Mouse (Mus musculus): Measurements from ENCODE around the gene Enc1. TPM values are rescaled to one million over a fixed set of nuclear protein-coding genes. Genes with fewer than 3 reads are reported as not detected.

The Enc1 gene
- 4.5 and 5.7 TPM in 2 replicates for polyA plus RNA-seq (2016; fragmentation: Nextera tagmentation; extraction: Ambion mirVana)

GRCm38 (mm10) chr13:97240965-97241786, at the start of gene Enc1:
Gene Enc1, plus strand, starts transcription at chr13:97241105.
- H3K4me1 ChIP-seq (replicated peaks): peaks cover 52% of the 10 kb centered on the region
- WGBS: under 1% methylated on average over 85 of the region's 89 CpGs
- peak; percentile 90 for ATAC-seq (ENCODE audit: insufficient number of reproducible peaks, low FRiP score)

GRCm38 (mm10) chr13:97192649-97193048, 48.3 kb upstream of the Enc1 start:
- no peak overlapping the region for H3K4me3 ChIP-seq
- 85% methylated on average over 11 of the region's 11 CpGs for WGBS
- no peaks in the 10 kb centered on the region for H3K4me1 ChIP-seq (replicated peaks)
- no peaks in the 10 kb centered on the region for H3K9me3 ChIP-seq (replicated peaks)
- H3K4me2 ChIP-seq: no peak overlapping the region
- no peaks in the 10 kb centered on the region for H3K27me3 ChIP-seq (replicated peaks)
- H3K9ac ChIP-seq: no peak overlapping the region
- H3K36me3 ChIP-seq: peaks cover 3% of the 10 kb centered on the region; the same call in 1 of the 2 replicates
- ATAC-seq (ENCODE audit: insufficient number of reproducible peaks, low FRiP score): no peak
- no peak overlapping the region for H3K27ac ChIP-seq (ENCODE audit: poor library complexity, severe bottlenecking)

More at GRCm38 (mm10) chr13:97240965-97241786, at the start of gene Enc1:
- Histone ChIP-seq H3K4me3 (peak within 1 kb of the TSS; percentile 59), H3K9ac (peak within 1 kb of the TSS; percentile 95), H3K9me3 (replicated peaks) (no peaks in the 10 kb centered on the region), H3K36me3 (peaks cover 13% of the 10 kb centered on the region), H3K27ac (ENCODE audit: poor library complexity, severe bottlenecking) (peak within 1 kb of the TSS; percentile 94), H3K27me3 (replicated peaks) (no peaks in the 10 kb centered on the region), H3K4me2 (peak within 1 kb of the TSS; percentile 95)

DNA sequence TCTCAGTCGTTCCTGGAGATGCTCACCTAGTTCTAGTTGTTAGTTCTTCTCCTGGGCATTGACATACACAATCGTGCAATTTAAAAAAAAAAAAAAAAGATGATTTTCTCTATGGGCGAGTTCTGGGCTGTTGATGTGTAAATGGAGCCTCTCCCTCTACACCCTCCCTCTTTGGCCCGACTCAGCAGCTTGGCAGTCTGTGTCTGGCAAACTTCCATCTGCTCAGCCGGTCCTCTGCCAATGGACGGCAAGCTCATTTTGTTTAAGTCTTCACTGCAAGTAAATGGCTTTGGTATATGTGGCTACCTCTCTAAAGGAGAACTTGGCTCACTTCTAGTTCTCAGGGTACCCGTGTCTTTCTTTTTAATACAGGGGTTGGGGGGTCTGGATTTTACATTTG, 47.5 kb upstream of the Enc1 start:
- Histone ChIP-seq H3K4me3 (no peak overlapping the region), H3K27ac (ENCODE audit: poor library complexity, severe bottlenecking) (no peak overlapping the region), H3K9me3 (replicated peaks) (no peaks in the 10 kb centered on the region), H3K27me3 (replicated peaks) (no peaks in the 10 kb centered on the region), H3K9ac (no peak overlapping the region), H3K36me3 (peaks cover 3% of the 10 kb centered on the region; the same call in 1 of the 2 replicates), H3K4me1 (replicated peaks) (no peaks in the 10 kb centered on the region), H3K4me2 (no peak overlapping the region)
- ATAC-seq (ENCODE audit: insufficient number of reproducible peaks, low FRiP score): no peak
- WGBS: 57% methylated on average over 7 of the region's 7 CpGs

GRCm38 (mm10) chr13:97196186-97196924, 44.5 kb upstream of the Enc1 start:
- H3K9me3 ChIP-seq (replicated peaks): no peaks in the 10 kb centered on the region
- no peak overlapping the region for H3K27ac ChIP-seq (ENCODE audit: poor library complexity, severe bottlenecking)
- H3K36me3 ChIP-seq: no peaks in the 10 kb centered on the region
- no peaks in the 10 kb centered on the region for H3K27me3 ChIP-seq (replicated peaks)
- H3K4me2 ChIP-seq: no peak overlapping the region
- no peaks in the 10 kb centered on the region for H3K4me1 ChIP-seq (replicated peaks)
- no peak for ATAC-seq (ENCODE audit: insufficient number of reproducible peaks, low FRiP score)
- 75% methylated on average over 12 of the region's 12 CpGs for WGBS
- no peak overlapping the region for H3K9ac ChIP-seq
- no peak overlapping the region for H3K4me3 ChIP-seq

GRCm38 (mm10) chr13:97196925-97197218, 44.0 kb upstream of the Enc1 start:
- Histone ChIP-seq H3K4me2 (no peak overlapping the region), H3K4me1 (replicated peaks) (no peaks in the 10 kb centered on the region), H3K4me3 (no peak overlapping the region), H3K27ac (ENCODE audit: poor library complexity, severe bottlenecking) (no peak overlapping the region), H3K27me3 (replicated peaks) (no peaks in the 10 kb centered on the region), H3K9me3 (replicated peaks) (no peaks in the 10 kb centered on the region), H3K9ac (no peak overlapping the region), H3K36me3 (no peaks in the 10 kb centered on the region)
- ATAC-seq (ENCODE audit: insufficient number of reproducible peaks, low FRiP score): no peak
- 86% methylated on average over 2 of the region's 2 CpGs for WGBS

DNA sequence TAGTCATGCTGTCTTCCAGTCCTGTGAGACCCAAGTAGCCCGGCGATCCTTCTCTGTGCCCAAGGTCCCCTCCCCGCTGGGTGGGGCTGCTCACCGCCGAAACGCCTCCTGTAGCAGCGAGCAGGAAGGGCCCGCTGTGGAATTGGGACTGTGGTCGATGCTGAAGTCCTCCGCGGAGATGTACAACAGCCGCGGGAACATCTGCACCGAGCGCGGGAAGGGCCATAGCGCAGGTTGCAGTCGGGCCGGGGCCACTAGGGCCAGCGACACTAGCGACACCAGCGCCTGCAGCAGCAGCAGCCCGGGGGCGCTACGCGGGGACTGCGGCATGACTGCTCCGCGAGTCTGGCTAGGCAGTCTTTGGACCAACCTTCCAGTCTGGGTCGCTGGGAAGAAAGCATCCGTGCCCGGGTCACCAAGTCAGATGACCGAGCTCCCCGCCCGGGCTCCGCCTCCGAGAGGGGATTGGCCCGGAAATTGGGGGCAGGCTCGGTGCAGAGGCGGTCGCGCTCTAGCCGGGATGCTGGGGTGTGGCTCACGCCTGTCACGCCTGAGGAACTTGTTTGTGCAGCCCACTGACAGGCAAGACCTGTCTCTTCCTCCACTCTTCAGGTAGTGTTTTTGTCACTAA, 42.9 kb upstream of the Enc1 start, which contains the start of gene Hexb:
TSS of gene Hexb (minus strand) at position 426 of the 631 bp plus-strand sequence.
- ATAC-seq (ENCODE audit: insufficient number of reproducible peaks, low FRiP score): peak; percentile 97
- WGBS: under 1% methylated on average over 45 of the region's 45 CpGs
- H3K27ac ChIP-seq (ENCODE audit: poor library complexity, severe bottlenecking): peak within 1 kb of the TSS; percentile 74
- H3K9me3 ChIP-seq (replicated peaks): no peaks in the 10 kb centered on the region
- H3K4me3 ChIP-seq: peak within 1 kb of the TSS; percentile 65
- H3K27me3 ChIP-seq (replicated peaks): no peaks in the 10 kb centered on the region
- no peaks in the 10 kb centered on the region for H3K4me1 ChIP-seq (replicated peaks)
- peak within 1 kb of the TSS; percentile 71 for H3K9ac ChIP-seq
- peak within 1 kb of the TSS; percentile 90 for H3K4me2 ChIP-seq
- H3K36me3 ChIP-seq: no peaks in the 10 kb centered on the region

DNA sequence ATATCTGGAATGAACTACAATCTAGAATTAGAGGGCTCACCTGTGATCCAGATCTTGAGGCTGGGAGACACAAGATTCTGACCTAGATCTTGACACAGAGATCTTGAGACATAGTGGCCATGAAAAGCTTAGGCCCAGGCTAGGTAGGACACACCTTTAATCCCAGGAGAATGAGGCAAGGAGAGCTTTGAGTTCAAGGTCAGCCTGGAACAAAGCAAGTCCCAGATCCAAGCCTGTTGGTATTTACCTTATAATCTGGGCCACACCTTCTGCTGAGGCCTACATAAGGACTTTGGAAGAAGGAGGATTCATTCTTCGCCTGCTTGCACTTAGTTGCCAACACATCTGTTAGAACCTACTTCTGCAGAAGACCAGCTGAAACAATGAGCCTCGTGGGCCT, 41.8 kb upstream of the Enc1 start:
- WGBS: 76% methylated on average over 2 of the region's 2 CpGs

GRCm38 (mm10) chr13:97201076-97201475, 39.8 kb upstream of the Enc1 start:
- H3K4me1 ChIP-seq (replicated peaks): 0 out of 2 replicates have a peak, but pooled peaks cover 3% of the 10 kb centered on the region
- ATAC-seq (ENCODE audit: insufficient number of reproducible peaks, low FRiP score): no peak
- WGBS: 48% methylated on average over 7 of the region's 7 CpGs

More for the DNA sequence above, 41.8 kb upstream of the Enc1 start:
- H3K4me1 ChIP-seq (replicated peaks): no peaks in the 10 kb centered on the region
- no peak overlapping the region for H3K4me2 ChIP-seq
- H3K36me3 ChIP-seq: no peaks in the 10 kb centered on the region
- no peaks in the 10 kb centered on the region for H3K27me3 ChIP-seq (replicated peaks)
- H3K9me3 ChIP-seq (replicated peaks): no peaks in the 10 kb centered on the region
- no peak overlapping the region for H3K27ac ChIP-seq (ENCODE audit: poor library complexity, severe bottlenecking)
- ATAC-seq (ENCODE audit: insufficient number of reproducible peaks, low FRiP score): no peak
- H3K4me3 ChIP-seq: no peak overlapping the region
- no peak overlapping the region for H3K9ac ChIP-seq

DNA sequence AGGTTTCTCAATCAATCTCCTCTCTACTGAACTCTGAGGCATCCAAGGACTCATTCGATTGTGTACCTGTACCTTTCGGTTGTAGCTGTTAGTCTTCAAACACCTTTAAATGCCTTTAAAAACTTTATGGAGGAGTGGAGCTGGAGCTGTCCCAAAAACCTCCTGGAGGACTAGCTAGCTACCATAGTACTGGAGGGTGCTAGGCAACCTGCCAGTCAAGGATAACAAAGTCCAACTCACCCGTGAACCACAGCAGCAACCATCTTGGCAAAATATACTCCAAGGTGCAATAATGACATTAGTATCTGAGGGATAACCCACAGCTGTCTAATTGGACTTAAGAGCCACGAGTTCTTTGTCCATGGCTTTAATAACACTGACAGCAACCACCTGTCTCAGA, 39.0 kb upstream of the Enc1 start:
- Histone ChIP-seq H3K27ac (ENCODE audit: poor library complexity, severe bottlenecking) (no peak overlapping the region), H3K4me3 (no peak overlapping the region), H3K27me3 (replicated peaks) (no peaks in the 10 kb centered on the region), H3K36me3 (no peaks in the 10 kb centered on the region), H3K9me3 (replicated peaks) (no peaks in the 10 kb centered on the region), H3K4me1 (replicated peaks) (0 out of 2 replicates have a peak, but pooled peaks cover 3% of the 10 kb centered on the region), H3K4me2 (no peak overlapping the region), H3K9ac (no peak overlapping the region)
- no peak for ATAC-seq (ENCODE audit: insufficient number of reproducible peaks, low FRiP score)
- 72% methylated on average over 4 of the region's 4 CpGs for WGBS

More at GRCm38 (mm10) chr13:97201076-97201475, 39.8 kb upstream of the Enc1 start:
- Histone ChIP-seq H3K4me2 (no peak overlapping the region), H3K9ac (no peak overlapping the region), H3K27ac (ENCODE audit: poor library complexity, severe bottlenecking) (no peak overlapping the region), H3K27me3 (replicated peaks) (no peaks in the 10 kb centered on the region), H3K4me3 (no peak overlapping the region), H3K9me3 (replicated peaks) (no peaks in the 10 kb centered on the region), H3K36me3 (no peaks in the 10 kb centered on the region)

DNA sequence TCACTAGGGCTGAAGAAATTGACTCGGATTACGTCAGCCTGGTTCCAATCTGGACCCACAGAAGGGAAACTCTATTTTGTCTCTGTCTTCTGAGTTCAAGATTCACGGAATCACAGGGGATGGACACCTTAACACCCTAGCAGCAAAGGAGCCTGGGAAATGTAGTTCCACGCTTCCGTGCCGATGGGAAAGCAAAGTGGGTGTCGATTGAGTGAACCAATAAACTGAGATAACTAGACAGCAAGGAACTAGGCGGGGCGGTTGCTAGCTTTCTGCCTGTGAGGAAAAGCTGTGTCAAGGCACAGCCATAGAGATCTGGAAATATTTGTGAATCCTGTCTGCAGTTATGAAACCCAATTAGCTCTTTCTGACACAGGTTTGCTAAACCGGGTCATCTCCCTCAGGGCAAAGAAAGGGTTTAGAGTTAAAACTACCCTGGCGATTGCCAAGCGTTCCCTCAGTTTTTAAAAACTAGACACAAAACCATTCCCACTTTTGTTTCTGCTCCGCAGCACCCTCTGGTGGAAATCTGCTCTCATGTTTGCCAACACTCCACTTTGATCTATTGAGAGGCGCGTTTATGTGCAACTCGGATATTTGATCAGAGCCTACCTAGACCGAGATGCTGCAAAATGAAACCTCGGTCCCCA, 35.7 kb upstream of the Enc1 start:
- Histone ChIP-seq H3K4me3 (peak overlapping the region; percentile 51), H3K36me3 (no peaks in the 10 kb centered on the region), H3K9me3 (replicated peaks) (peaks cover 3% of the 10 kb centered on the region; the same call in 1 of the 2 replicates), H3K27ac (ENCODE audit: poor library complexity, severe bottlenecking) (peak overlapping the region; percentile 72), H3K4me2 (peak overlapping the region; percentile 86), H3K4me1 (replicated peaks) (peaks cover 12% of the 10 kb centered on the region; the same call in 1 of the 2 replicates), H3K27me3 (replicated peaks) (no peaks in the 10 kb centered on the region), H3K9ac (0 out of 2 replicates have a peak overlapping the region, but pooled peaks have one; percentile 40)
- ATAC-seq (ENCODE audit: insufficient number of reproducible peaks, low FRiP score): peak; percentile 81
- 10% methylated on average over 18 of the region's 18 CpGs for WGBS

All from heart, embryonic 12.5 days (tissue).